In genomic region chr4:82062726-82063125, GRCm38 (mm10) we compare ENCODE assay signal across 27 mouse cellular contexts.
DNase-seq lines count a peak whose midpoint lies in the region; ATAC-seq and TF ChIP-seq lines count a peak whose summit lies in the region.
"Had no signal": no experiment of that assay in that cellular context is flagged by ENCODE, and none has a peak within 500 bp of the region (broad histone marks: within the 10 kb centered on the region; RNA-seq: fewer than 3 reads in every experiment).

No protein-coding gene starts in this region.

- H3K4me3 ChIP-seq in gastrocnemius, adult 2 months: no peak overlapping the region
- H3K4me3 ChIP-seq in heart, embryonic 12.5 days: no peak overlapping the region
- H3K4me3 ChIP-seq: forebrain, embryonic 15.5 days; heart, adult 2 months; kidney, embryonic 15.5 days; limb, embryonic 13.5 days; lung, embryonic 15.5 days; megakaryocyte, embryonic 14.5 days; midbrain, embryonic 13.5 days; stomach, embryonic 15.5 days had no signal

- no peak overlapping the region for H3K4me2 ChIP-seq in heart, embryonic 12.5 days
- H3K4me2 ChIP-seq: forebrain, embryonic 15.5 days; kidney, embryonic 15.5 days; limb, embryonic 13.5 days; liver, embryonic 11.5 days; lung, embryonic 15.5 days; midbrain, embryonic 13.5 days; stomach, embryonic 15.5 days had no signal

- peaks cover 28% of the 10 kb centered on the region for H3K4me1 ChIP-seq in heart, embryonic 12.5 days (replicated peaks)
- H3K4me1 ChIP-seq: forebrain, embryonic 15.5 days; lung, embryonic 15.5 days; megakaryocyte, embryonic 14.5 days; midbrain, embryonic 13.5 days; stomach, embryonic 15.5 days had no signal

- 13% methylated on average over 5 of the region's 5 CpGs for WGBS in heart, embryonic 12.5 days

- intact Hi-C loops in gastrocnemius, adult 2 months (cut with DNase I): loop anchor here (10.0 kb wide), 2 partner anchors 442 to 498 kb away; no protein-coding TSS in a partner anchor
- intact Hi-C loops in gastrocnemius, postnatal 14 days (cut with DNase I; ENCODE audit: low total_unique reads): no loop called here
- intact Hi-C loops in heart, postnatal 25 days (cut with DNase I): no loop called here

- H3K36me3 ChIP-seq in heart, embryonic 12.5 days: no peaks in the 10 kb centered on the region
- H3K36me3 ChIP-seq: forebrain, embryonic 15.5 days; G1E; kidney, embryonic 15.5 days; limb, embryonic 13.5 days; lung, embryonic 15.5 days; midbrain, embryonic 13.5 days; stomach, embryonic 15.5 days had no signal

- H3K27ac ChIP-seq in gastrocnemius, adult 2 months: peak overlapping the region; percentile 38; the same call in 1 of the 2 replicates
- no peak overlapping the region; the same call in 1 of the 2 replicates for H3K27ac ChIP-seq in heart, embryonic 12.5 days (ENCODE audit: poor library complexity, severe bottlenecking)
- H3K27ac ChIP-seq: forebrain, embryonic 15.5 days; heart, adult 2 months; kidney, embryonic 15.5 days; limb, embryonic 13.5 days; lung, embryonic 15.5 days; midbrain, embryonic 13.5 days; stomach, embryonic 15.5 days had no signal

- no peak overlapping the region for H3K9ac ChIP-seq in heart, embryonic 12.5 days
- H3K9ac ChIP-seq: forebrain, embryonic 15.5 days; kidney, embryonic 15.5 days; limb, embryonic 13.5 days; lung, embryonic 15.5 days; midbrain, embryonic 13.5 days; stomach, embryonic 15.5 days had no signal

- peak; percentile 64 for ATAC-seq in heart, embryonic 12.5 days (ENCODE audit: insufficient number of reproducible peaks, low FRiP score)
- no peak for ATAC-seq in megakaryocyte-erythroid progenitor cell, adult 5-6 weeks (replicated peaks; ENCODE audit: low FRiP score, low TSS enrichment, poor library complexity, severe bottlenecking)
- ATAC-seq: forebrain, embryonic 15.5 days; hindbrain, embryonic 16.5 days; midbrain, embryonic 13.5 days; Patski had no signal

- DNase-seq in gastrocnemius, adult 2 months: no peak
- no peak for DNase-seq in gastrocnemius, postnatal 14 days
- DNase-seq in 3T3-L1 (ENCODE audit: low read depth, low spot score): peak; percentile 80
- peak; percentile 12 for DNase-seq in heart, postnatal 25 days (ENCODE audit: low spot score)
- no peak for DNase-seq in cerebellum, adult 11 months
- DNase-seq: adrenal gland, postnatal 10 days; cerebellum, adult 9-10 months; cerebellum, postnatal 36 days; gastrocnemius, postnatal 10 days; kidney, adult 18-20 months; kidney, postnatal 25 days; lung, postnatal 4 days; right cerebral cortex, postnatal 14 days had no signal

- no peaks in the 10 kb centered on the region for H3K27me3 ChIP-seq in heart, embryonic 12.5 days (replicated peaks)
- H3K27me3 ChIP-seq: forebrain, embryonic 15.5 days; kidney, embryonic 15.5 days; limb, embryonic 13.5 days; lung, embryonic 15.5 days; megakaryocyte, embryonic 14.5 days; midbrain, embryonic 13.5 days; Patski; stomach, embryonic 15.5 days had no signal

- no peak for TF ChIP-seq CTCF in gastrocnemius, adult 2 months (IDR thresholded peaks at IDR 0.05)

- H3K9me3 ChIP-seq in heart, embryonic 12.5 days (replicated peaks): no peaks in the 10 kb centered on the region
- H3K9me3 ChIP-seq: forebrain, embryonic 15.5 days; kidney, embryonic 15.5 days; limb, embryonic 13.5 days; lung, embryonic 15.5 days; midbrain, embryonic 13.5 days; stomach, embryonic 15.5 days had no signal

Comparison
In these comparisons a context has a peak if more than half of its experiments do, and no peak if none do; other contexts are left out.
1. DNase-seq: peak in 3T3-L1 (single experiment) and heart, postnatal 25 days (single experiment); none in gastrocnemius, adult 2 months (single experiment), gastrocnemius, postnatal 14 days (single experiment) and cerebellum, adult 11 months (single experiment).